Mouse (Mus musculus) cerebellum, adult 2 months (tissue): Measurements from ENCODE around the gene Rapgef6.

Experiments
- CTCF ChIP-seq: fragments of 200-500 bp; IDR thresholded peaks from 2 replicates; pipeline ENCODE4 v1.5.1; 2011; ENCODE audit warnings: low read depth, mild to moderate bottlenecking, control low read depth, low read length, moderate library complexity, borderline replicate concordance; ENCODE audit not compliant: insufficient read depth
- POLR2A ChIP-seq: fragments of 200-500 bp; IDR thresholded peaks from 2 replicates; pipeline ENCODE4 v1.6.1; 2011; ENCODE audit warnings: low read length, control low read depth, borderline replicate concordance; ENCODE audit not compliant: insufficient read depth

- TF ChIP-seq CTCF = 0 out of 2 replicates have a peak, but pooled peaks have one; percentile 6
- no peak for TF ChIP-seq POLR2A
Observed at GRCm38 (mm10) chr11:54595053-54595452, 72.4 kb downstream of the Rapgef6 start.
